Mouse (Mus musculus) heart, postnatal 0 days (tissue): ENCODE data around the gene Slc47a2.

Source experiments
- CTCF ChIP-seq: IDR thresholded peaks from 2 replicates; pipeline ENCODE4 v1.5.1; 2016; ENCODE audit warnings: antibody characterized with exemption, control low read depth, low read depth
- EP300 ChIP-seq: IDR thresholded peaks from 2 replicates; pipeline ENCODE4 v1.6.1; 2016; ENCODE audit warnings: antibody characterized with exemption, low read depth

GRCm38 (mm10) chr11:61342505-61343420 lies at the start of gene Slc47a2:
- TF ChIP-seq CTCF (peak; percentile 46), EP300 (no peak)
